Mouse (Mus musculus) MEL (cell line): ENCODE results near the gene Spats2. TPM values are rescaled to one million over a fixed set of nuclear protein-coding genes. Genes with fewer than 3 reads are reported as not detected.
A peak's percentile ranks its signal among the peaks of the same experiment; 100 is the strongest.

Source experiments
- DNase-seq: peaks from one replicate; pipeline ENCODE4 v3.0.0; 2011; ENCODE audit warnings: low read depth, low spot score
- H3K27ac ChIP-seq: 2 replicates; pipeline ENCODE4 v1.5.1; 2012; ENCODE audit warnings: low read depth, mild to moderate bottlenecking, control low read depth, low read length, moderate library complexity; ENCODE audit not compliant: control insufficient read depth
- H3K27me3 ChIP-seq, 2 experiments: fragments of 150-350 bp in 1 of 2; sonication (generic) in 1 of 2; 2 replicates each; pipeline ENCODE4 v1.6.1; 2012; ENCODE audit warnings: low read length in 2 of 2, mild to moderate bottlenecking in 2 of 2, improper control_type of control experiment in 1 of 2, moderate library complexity in 1 of 2; ENCODE audit not compliant: insufficient read depth in 2 of 2, control insufficient read depth in 1 of 2
- H3K36me3 ChIP-seq, 2 experiments: 2 replicates each; pipeline ENCODE4 v1.6.1; 2012 to 2014; ENCODE audit warnings: low read length in 2 of 2, improper control_type of control experiment in 1 of 2, inconsistent platforms in 1 of 2, mild to moderate bottlenecking in 1 of 2; ENCODE audit not compliant: insufficient read depth in 2 of 2, control insufficient read depth in 1 of 2
- H3K4me1 ChIP-seq, 2 experiments: fragments of 150-350 bp in 1 of 2; sonication (generic) in 1 of 2; 2 replicates each; pipeline ENCODE4 v1.6.1; 2012; ENCODE audit warnings: low read length in 2 of 2, improper control_type of control experiment in 1 of 2, mild to moderate bottlenecking in 1 of 2; ENCODE audit not compliant: insufficient read depth in 2 of 2, control insufficient read depth in 1 of 2
- H3K4me3 ChIP-seq, 2 experiments: fragments of 150-350 bp in 1 of 2; sonication (generic) in 1 of 2; 2 replicates each; pipeline ENCODE4 v1.5.1; 2012; ENCODE audit warnings: low read depth in 2 of 2, low read length in 2 of 2, mild to moderate bottlenecking in 2 of 2, moderate library complexity in 2 of 2, control low read depth in 1 of 2, improper control_type of control experiment in 1 of 2; ENCODE audit not compliant: control insufficient read depth in 1 of 2, insufficient read depth in 1 of 2
- H3K79me2 ChIP-seq: 2 replicates; pipeline ENCODE4 v1.6.1; 2012; ENCODE audit warnings: mild to moderate bottlenecking, low read length, moderate library complexity; ENCODE audit not compliant: control insufficient read depth, poor library complexity, insufficient read depth
- H3K9ac ChIP-seq: 2 replicates; pipeline ENCODE4 v1.6.1; 2012; ENCODE audit warnings: low read depth, mild to moderate bottlenecking, control low read depth, low read length, moderate library complexity; ENCODE audit not compliant: control insufficient read depth, poor library complexity, severe bottlenecking
- H3K9me3 ChIP-seq: fragments of 150-350 bp; sonication (generic); replicated peaks from 2 replicates; pipeline ENCODE4 v1.6.1; 2012; ENCODE audit warnings: mild to moderate bottlenecking, low read length, improper control_type of control experiment, moderate library complexity; ENCODE audit not compliant: insufficient read depth
- CHD1 ChIP-seq: IDR thresholded peaks from 2 replicates; pipeline ENCODE4 v1.6.1; 2012; ENCODE audit warnings: low read depth, mild to moderate bottlenecking, inconsistent platforms, low read length, improper control_type of control experiment
- CTCF ChIP-seq, 3 experiments: IDR thresholded peaks in 2 of 3; conservative IDR thresholded peaks in 1 of 3; 2 replicates each; pipeline ENCODE4 v1.5.1; 2011 to 2012; ENCODE audit warnings: low read length in 3 of 3, low read depth in 2 of 3, mild to moderate bottlenecking in 2 of 3, improper control_type of control experiment in 1 of 3, inconsistent platforms in 1 of 3, mixed read lengths in 1 of 3, moderate library complexity in 1 of 3; ENCODE audit not compliant: control insufficient read depth in 1 of 3, insufficient read depth in 1 of 3, poor library complexity in 1 of 3, severe bottlenecking in 1 of 3
- E2F4 ChIP-seq: IDR thresholded peaks from 2 replicates; pipeline ENCODE4 v1.6.1; 2011; ENCODE audit warnings: low read depth, low read length, improper control_type of control experiment, borderline replicate concordance
- GABPA ChIP-seq: IDR thresholded peaks from 2 replicates; pipeline ENCODE4 v1.6.1; 2012; ENCODE audit warnings: low read depth, mild to moderate bottlenecking, inconsistent platforms, low read length, improper control_type of control experiment, moderate library complexity
- GATA1 ChIP-seq: IDR thresholded peaks from 2 replicates; pipeline ENCODE4 v1.6.1; 2011; ENCODE audit warnings: low read depth, low read length, improper control_type of control experiment
- HCFC1 ChIP-seq: IDR thresholded peaks from 2 replicates; pipeline ENCODE4 v1.6.1; 2012; ENCODE audit warnings: low read depth, mild to moderate bottlenecking, inconsistent platforms, low read length, improper control_type of control experiment, moderate library complexity
- KAT2A ChIP-seq: conservative IDR thresholded peaks from 2 replicates; pipeline ENCODE4 v1.6.1; 2012; ENCODE audit warnings: low read depth, low read length, improper control_type of control experiment, inconsistent platforms
- MXI1 ChIP-seq: IDR thresholded peaks from 2 replicates; pipeline ENCODE4 v1.6.1; 2011; ENCODE audit warnings: mild to moderate bottlenecking, low read depth, low read length, improper control_type of control experiment
- MYB ChIP-seq: IDR thresholded peaks from 2 replicates; pipeline ENCODE4 v1.6.1; 2011; ENCODE audit warnings: mild to moderate bottlenecking, low read depth, low read length, improper control_type of control experiment
- NRF1 ChIP-seq: IDR thresholded peaks from 2 replicates; pipeline ENCODE4 v1.6.1; 2014; ENCODE audit warnings: low read depth, mild to moderate bottlenecking, inconsistent platforms, low read length, improper control_type of control experiment, moderate library complexity; ENCODE audit not compliant: poor library complexity, insufficient read depth, severe bottlenecking
- POLR2A ChIP-seq, 2 experiments: IDR thresholded peaks; 2 replicates each; pipeline ENCODE4 v1.6.1; 2011 to 2012; ENCODE audit warnings: low read length in 2 of 2, mild to moderate bottlenecking in 2 of 2, control low read depth in 1 of 2, improper control_type of control experiment in 1 of 2, low read depth in 1 of 2, moderate library complexity in 1 of 2; ENCODE audit not compliant: control insufficient read depth in 1 of 2, insufficient read depth in 1 of 2, poor library complexity in 1 of 2
- POLR2AphosphoS5 ChIP-seq: IDR thresholded peaks from 2 replicates; pipeline ENCODE4 v1.6.1; 2012; ENCODE audit warnings: low read depth, borderline replicate concordance, mild to moderate bottlenecking, inconsistent platforms, low read length, moderate library complexity, mixed read lengths
- RAD21 ChIP-seq: IDR thresholded peaks from 2 replicates; pipeline ENCODE4 v1.6.1; 2011; ENCODE audit warnings: mild to moderate bottlenecking, low read depth, low read length, improper control_type of control experiment
- RCOR1 ChIP-seq: IDR thresholded peaks from 2 replicates; pipeline ENCODE4 v1.6.1; 2012; ENCODE audit warnings: low read depth, mild to moderate bottlenecking, inconsistent platforms, low read length, improper control_type of control experiment
- SIN3A ChIP-seq: IDR thresholded peaks from 2 replicates; pipeline ENCODE4 v1.6.1; 2012; ENCODE audit warnings: low read length, improper control_type of control experiment, inconsistent platforms
- SMC3 ChIP-seq: IDR thresholded peaks from 2 replicates; pipeline ENCODE4 v1.6.1; 2011; ENCODE audit warnings: low read depth, low read length, improper control_type of control experiment
- TAL1 ChIP-seq: IDR thresholded peaks from 2 replicates; pipeline ENCODE4 v1.6.1; 2012; ENCODE audit warnings: mild to moderate bottlenecking, inconsistent platforms, low read length, moderate library complexity, mixed read lengths
- TBP ChIP-seq: IDR thresholded peaks from 2 replicates; pipeline ENCODE4 v1.8.0; 2011; ENCODE audit warnings: low read depth, low read length, improper control_type of control experiment
- TCF12 ChIP-seq: IDR thresholded peaks from 2 replicates; pipeline ENCODE4 v1.6.1; 2014; ENCODE audit warnings: low read depth, mild to moderate bottlenecking, inconsistent platforms, low read length, improper control_type of control experiment, moderate library complexity
- USF1 ChIP-seq: IDR thresholded peaks from 2 replicates; pipeline ENCODE4 v1.6.1; 2014; ENCODE audit warnings: low read depth, mild to moderate bottlenecking, inconsistent platforms, low read length, improper control_type of control experiment, moderate library complexity
- USF2 ChIP-seq, 2 experiments: IDR thresholded peaks; 2 replicates each; pipeline ENCODE4 v1.6.1; 2011 to 2012; ENCODE audit warnings: improper control_type of control experiment in 2 of 2, low read length in 2 of 2, borderline replicate concordance in 1 of 2, inconsistent platforms in 1 of 2, low read depth in 1 of 2, mild to moderate bottlenecking in 1 of 2; ENCODE audit not compliant: insufficient read depth in 1 of 2
- ZC3H11A ChIP-seq: IDR thresholded peaks from 2 replicates; pipeline ENCODE4 v1.6.1; 2012; ENCODE audit warnings: low read depth, mild to moderate bottlenecking, inconsistent platforms, low read length, improper control_type of control experiment
- ZKSCAN1 ChIP-seq: IDR thresholded peaks from 2 replicates; pipeline ENCODE4 v1.6.1; 2012; ENCODE audit warnings: low read depth, mild to moderate bottlenecking, inconsistent platforms, low read length, improper control_type of control experiment, moderate library complexity
- ZMIZ1 ChIP-seq: IDR thresholded peaks from 2 replicates; pipeline ENCODE4 v1.6.1; 2012; ENCODE audit warnings: low read depth, mild to moderate bottlenecking, inconsistent platforms, low read length, improper control_type of control experiment, moderate library complexity
- ZNF384 ChIP-seq: IDR thresholded peaks from 2 replicates; pipeline ENCODE4 v1.6.1; 2012; ENCODE audit warnings: low read depth, mild to moderate bottlenecking, inconsistent platforms, low read length, improper control_type of control experiment
- polyA plus RNA-seq, 2 experiments: library from polyadenylated mRNA; stranded (reverse) in 1 of 2; unstranded in 1 of 2; fragments of >175 nt in 1 of 2; fragments of >200 nt in 1 of 2; gene quantifications; 2 replicates each; pipeline versions ENCODE4 v1.2.1 to v1.2.4; 2012; ENCODE audit warnings: low replicate concordance in 2 of 2, low read depth in 1 of 2; ENCODE audit not compliant: insufficient read length in 2 of 2, insufficient read depth in 1 of 2, missing spikeins in 1 of 2
- total RNA-seq: library from RNA; depleted of rRNA; stranded (reverse); fragments of 300-350 nt; gene quantifications from 2 replicates; pipeline ENCODE4 v1.2.3, GENCODE M21; 2012

The Spats2 gene
- total and polyA plus RNA-seq, 3 experiments, result 8.2 to 24.5 TPM; not detected in 1

DNA sequence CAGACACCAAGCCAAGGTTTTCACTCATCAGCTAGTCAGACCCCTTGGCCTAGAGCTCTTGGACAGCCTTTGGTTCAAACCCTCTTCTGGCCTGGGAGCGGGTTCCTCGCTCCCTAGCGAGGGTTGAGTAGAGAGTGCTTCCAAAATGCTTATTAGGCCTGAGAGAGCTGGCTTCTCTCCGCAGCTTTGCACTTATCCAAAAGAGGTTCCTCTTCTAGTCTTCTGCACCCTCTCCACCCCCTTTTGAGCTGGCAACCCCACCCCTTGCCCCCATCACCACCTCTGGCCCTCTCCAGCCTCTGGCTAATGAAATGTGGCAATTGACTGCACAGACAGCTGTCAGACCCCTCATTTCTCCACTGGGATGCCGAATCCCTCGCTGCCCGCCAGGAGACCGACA, 32.8 kb upstream of the Spats2 start, which contains the start of gene Dnajc22:
TSS of gene Dnajc22 (plus strand) at position 301 of the 400 bp plus-strand sequence.
- peaks cover 0 to 8% of the 10 kb centered on the region in 2 experiments; a peak in 2 of 4 replicates for H3K4me1 ChIP-seq
- H3K9ac ChIP-seq, result peak within 1 kb of the TSS; percentile 79
- H3K79me2 ChIP-seq, result peaks cover 1% of the 10 kb centered on the region; the same call in 1 of the 2 replicates
- H3K9me3 ChIP-seq, result no peaks in the 10 kb centered on the region
- DNase-seq, result peak; percentile 70
- TF ChIP-seq RAD21 (no peak), TAL1 (no peak), CTCF (IDR thresholded peaks at IDR 0.05 in 2 of 3, conservative IDR thresholded peaks at IDR 0.05 in 1 of 3; ENCODE audit: control insufficient read depth in 1 of 3, insufficient read depth in 1 of 3, low read depth in 2 of 3, low read length in 3 of 3, poor library complexity in 1 of 3, severe bottlenecking in 1 of 3) (no peak), ZKSCAN1 (no peak), ZMIZ1 (no peak), RCOR1 (no peak), POLR2AphosphoS5 (no peak), SIN3A (no peak), POLR2A (IDR thresholded peaks at IDR 0.05; ENCODE audit: control insufficient read depth in 1 of 2, insufficient read depth in 1 of 2, low read depth in 1 of 2, low read length in 2 of 2, poor library complexity in 1 of 2) (no peak; a peak in 1 of 4 replicates), ZC3H11A (no peak), MYB (no peak), E2F4 (no peak), CHD1 (no peak), TCF12 (no peak), GABPA (no peak), HCFC1 (no peak), GATA1 (no peak), USF1 (no peak)
- H3K36me3 ChIP-seq, result peaks cover 0 to 7% of the 10 kb centered on the region in 2 experiments; a peak in 2 of 4 replicates
- H3K27me3 ChIP-seq, result no peaks in the 10 kb centered on the region
- peak within 1 kb of the TSS; percentile 40 for H3K27ac ChIP-seq
- peak within 1 kb of the TSS; percentile 83 to 98 for H3K4me3 ChIP-seq

DNA sequence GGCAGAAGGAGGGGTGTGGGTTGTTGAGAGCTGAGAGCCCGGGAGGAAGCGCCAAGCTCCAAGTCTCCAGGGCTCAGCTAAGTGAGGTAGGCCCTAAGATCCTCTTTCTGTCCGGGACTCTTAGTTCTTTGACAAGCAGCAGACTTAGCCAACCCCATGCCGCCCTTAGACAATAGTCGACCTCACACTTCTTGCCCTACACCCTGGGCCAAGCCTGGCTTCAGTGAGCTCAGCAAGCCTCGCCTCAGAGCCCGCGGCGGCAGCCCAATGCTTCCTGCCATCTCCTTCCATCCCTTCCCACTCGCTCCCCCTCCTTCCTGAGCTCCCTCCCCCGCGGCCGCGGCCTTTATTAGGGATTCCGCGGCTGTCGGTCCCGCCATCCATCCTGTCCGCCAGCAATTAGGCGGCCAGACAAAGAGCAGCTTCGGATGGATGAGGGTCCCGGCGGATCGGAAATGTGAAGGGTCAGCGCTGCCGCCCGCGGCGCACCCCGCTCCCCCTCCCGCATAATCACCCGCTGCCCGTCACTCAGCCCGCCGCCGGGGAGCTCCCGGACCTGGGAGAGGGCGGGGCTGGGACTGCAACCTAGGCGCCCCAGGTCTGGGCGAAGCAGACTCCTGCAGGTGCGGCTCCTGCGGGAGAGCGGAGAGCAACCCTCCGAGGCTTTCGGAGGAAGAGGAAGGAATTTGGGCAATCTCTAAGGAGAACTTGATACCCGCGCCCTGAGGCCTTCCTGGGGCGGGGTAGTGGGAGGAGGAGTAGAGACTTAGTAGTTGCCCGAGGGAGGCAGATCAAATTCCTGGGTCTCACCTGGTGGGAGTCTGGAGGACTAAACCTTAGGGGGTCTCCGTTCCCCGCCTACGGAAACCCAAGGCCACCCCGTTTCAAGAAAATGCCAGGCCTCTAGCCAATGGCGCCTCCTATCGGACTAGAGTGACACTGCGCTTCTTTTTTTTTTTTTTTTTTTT, 32.1 kb upstream of the Spats2 start:
- Histone ChIP-seq H3K9ac (peak overlapping the region; percentile 79), H3K4me3 (peak overlapping the region; percentile 83 to 98), H3K27ac (peak overlapping the region; percentile 40)

More for the DNA sequence above, 32.1 kb upstream of the Spats2 start:
- TF ChIP-seq KAT2A (no peak), RAD21 (peak; percentile 25), SIN3A (peak; percentile 4; the same call in 1 of the 2 replicates), POLR2A (IDR thresholded peaks at IDR 0.05; ENCODE audit: control insufficient read depth in 1 of 2, insufficient read depth in 1 of 2, low read depth in 1 of 2, low read length in 2 of 2, poor library complexity in 1 of 2) (peak in 1 of 2 experiments; percentile 27; a peak in 2 of 4 replicates), USF2 (IDR thresholded peaks at IDR 0.05; ENCODE audit: borderline replicate concordance in 1 of 2, insufficient read depth in 1 of 2, low read depth in 1 of 2, low read length in 2 of 2) (no peak), SMC3 (0 out of 2 replicates have a peak, but pooled peaks have one; percentile 24), ZMIZ1 (no peak), TAL1 (no peak), GATA1 (no peak), NRF1 (no peak), GABPA (no peak), TBP (0 out of 2 replicates have a peak, but pooled peaks have one; percentile 14), CTCF (IDR thresholded peaks at IDR 0.05 in 2 of 3, conservative IDR thresholded peaks at IDR 0.05 in 1 of 3; ENCODE audit: control insufficient read depth in 1 of 3, insufficient read depth in 1 of 3, low read depth in 2 of 3, low read length in 3 of 3, poor library complexity in 1 of 3, severe bottlenecking in 1 of 3) (peak; percentile 57 to 72 (median 62); a peak in 5 of 6 replicates), ZKSCAN1 (peak; percentile 64; the same call in 1 of the 2 replicates), MXI1 (0 out of 2 replicates have a peak, but pooled peaks have one; percentile 14), ZNF384 (peak; percentile 96)
- TF ChIP-seq, all 39 proteins: peak for 9
- Histone ChIP-seq H3K9me3 (no peaks in the 10 kb centered on the region), H3K27me3 (no peaks in the 10 kb centered on the region), H3K4me1 (peaks cover 0 to 8% of the 10 kb centered on the region in 2 experiments; a peak in 2 of 4 replicates), H3K36me3 (peaks cover 0 to 7% of the 10 kb centered on the region in 2 experiments; a peak in 2 of 4 replicates), H3K79me2 (peaks cover 1% of the 10 kb centered on the region; the same call in 1 of the 2 replicates)
- DNase-seq, result peak; percentile 83
